Mouse (Mus musculus) thymus, postnatal 10 days (tissue): ENCODE data around the gene Hectd4.
"Not testable (repeated sequence)": the region's sequence is repeated elsewhere in the genome, so short reads cannot be mapped to it uniquely, and the experiment has no call there.

Experiments used
- DNase-seq, 2 experiments: peaks; one replicate each; pipeline ENCODE4 v3.0.0; 2021; ENCODE audit warnings: low spot score in 2 of 2

The Hectd4 gene

GRCm38 (mm10) chr5:121219980-121220731 is at the start of gene Hectd4:
Gene Hectd4, plus strand, starts transcription at chr5:121220219.
- peak; percentile 96 to 100 for DNase-seq

- no peak for DNase-seq
Observed at GRCm38 (mm10) chr5:121172835-121173234, 47.2 kb upstream of the Hectd4 start.

DNA sequence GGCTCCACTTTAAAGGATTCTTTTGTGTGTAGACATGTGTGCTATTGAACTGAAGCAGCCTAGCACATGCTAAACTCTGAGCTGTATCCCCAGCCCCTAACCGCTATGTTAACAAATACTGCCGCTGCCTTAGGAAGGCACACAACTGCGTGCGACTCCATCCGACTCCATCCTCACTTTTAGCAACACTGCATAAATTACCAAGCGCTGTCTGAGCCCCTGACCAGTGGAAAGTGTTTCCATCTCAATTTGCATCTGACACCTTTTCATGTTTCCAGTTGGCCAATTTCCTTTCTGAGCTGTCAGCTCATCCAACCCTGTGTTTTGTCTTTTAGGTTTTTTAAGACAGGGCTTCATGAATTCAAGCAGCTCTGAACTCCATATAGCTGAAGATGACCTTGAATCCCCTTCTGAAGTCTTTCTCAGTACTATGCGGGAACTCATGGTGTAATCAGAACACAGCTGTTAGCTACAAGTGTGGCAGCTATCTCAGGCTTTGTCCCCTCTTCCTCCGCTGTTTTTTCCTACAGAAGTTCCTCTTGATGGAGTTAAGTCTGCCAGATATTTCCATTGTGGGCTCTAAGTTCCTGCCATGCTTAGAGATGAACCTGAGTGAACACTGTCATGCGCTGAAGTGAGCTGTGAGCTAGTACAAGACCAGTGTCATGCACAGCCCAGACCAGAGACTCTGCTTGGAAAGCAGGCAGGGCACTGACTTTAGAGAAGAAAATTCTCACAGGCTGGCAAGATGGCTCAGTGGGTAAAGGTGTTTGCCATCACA is 40.8 kb upstream of the Hectd4 start:
- no peak for DNase-seq

DNA sequence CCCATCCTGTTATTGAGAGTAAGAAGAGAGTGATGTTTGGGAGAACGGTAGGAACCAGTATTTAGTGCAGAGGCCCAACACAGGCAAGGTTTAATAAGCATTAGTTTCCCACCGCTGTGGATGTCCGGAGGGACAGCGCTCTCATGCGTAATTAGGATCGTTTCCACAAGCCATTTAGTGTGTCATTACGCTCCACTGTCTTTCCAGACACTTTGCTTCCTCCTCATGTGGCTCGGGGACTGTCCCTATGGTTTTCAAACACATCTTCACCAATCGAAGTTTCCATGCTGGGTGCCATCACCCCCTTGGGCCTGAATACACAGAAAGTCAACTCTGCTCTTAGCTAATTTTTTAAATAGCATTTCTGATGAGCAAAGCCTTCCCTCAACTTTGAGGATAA is 36.8 kb upstream of the Hectd4 start:
- DNase-seq = no peak

- DNase-seq = no peak
Observed at GRCm38 (mm10) chr5:121184375-121184774, 35.6 kb upstream of the Hectd4 start.

- DNase-seq = peak in 1 of 2 experiments; percentile 14
Observed at GRCm38 (mm10) chr5:121184945-121185551, 35.0 kb upstream of the Hectd4 start.

GRCm38 (mm10) chr5:121187580-121188001 is 32.4 kb upstream of the Hectd4 start:
- DNase-seq = no peak

- DNase-seq = no peak
Observed at GRCm38 (mm10) chr5:121188265-121188664, 31.8 kb upstream of the Hectd4 start.

DNA sequence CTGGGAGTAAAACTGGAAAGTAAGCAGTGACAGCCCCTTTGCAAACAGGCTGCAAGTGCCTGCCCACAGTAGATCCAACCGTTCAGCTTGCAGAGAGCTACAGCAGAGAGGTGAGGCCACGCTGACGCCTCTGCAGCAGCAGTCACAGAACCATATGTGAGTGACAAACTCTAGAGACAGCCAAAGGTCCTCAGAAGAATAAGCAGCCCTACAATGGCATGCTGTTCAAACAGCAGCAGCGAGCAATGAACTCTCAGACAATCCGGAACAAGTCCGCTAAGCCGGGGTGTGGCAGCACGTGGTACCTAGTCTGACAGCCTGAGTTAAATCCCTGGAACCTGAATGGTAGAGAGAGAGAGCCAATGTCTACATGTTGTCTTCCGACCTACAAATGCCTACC is 30.8 kb upstream of the Hectd4 start:
- DNase-seq = no peak

DNA sequence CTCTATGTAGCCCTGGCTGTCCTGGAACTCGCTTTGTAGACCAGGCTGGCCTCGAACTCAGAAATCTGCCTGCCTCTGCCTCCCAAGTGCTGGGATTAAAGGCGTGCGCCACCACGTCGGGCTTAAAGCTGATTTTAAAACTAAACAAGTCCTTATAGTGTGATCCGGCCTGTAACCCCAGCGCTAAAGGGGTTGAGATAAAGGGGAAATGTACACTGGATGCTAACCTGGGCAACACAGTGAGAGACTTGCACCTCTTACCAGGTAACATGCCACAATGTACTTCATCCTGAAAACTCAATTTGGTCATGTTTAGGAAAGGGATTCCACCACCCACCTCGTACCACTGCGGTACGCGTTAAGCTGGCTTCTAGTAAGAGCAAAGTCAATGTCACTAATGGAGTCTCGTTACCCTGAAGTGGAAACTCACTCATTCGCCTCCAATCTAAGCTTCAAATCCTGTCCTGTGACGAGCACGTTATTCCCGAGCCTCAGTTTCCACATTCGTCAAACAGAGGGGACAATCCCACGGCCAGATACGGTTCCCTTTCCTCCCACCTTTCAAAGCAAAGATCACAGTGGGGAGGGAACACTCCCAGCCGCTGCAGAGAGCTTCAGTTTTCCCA is 29.7 kb upstream of the Hectd4 start:
- no peak for DNase-seq

DNA sequence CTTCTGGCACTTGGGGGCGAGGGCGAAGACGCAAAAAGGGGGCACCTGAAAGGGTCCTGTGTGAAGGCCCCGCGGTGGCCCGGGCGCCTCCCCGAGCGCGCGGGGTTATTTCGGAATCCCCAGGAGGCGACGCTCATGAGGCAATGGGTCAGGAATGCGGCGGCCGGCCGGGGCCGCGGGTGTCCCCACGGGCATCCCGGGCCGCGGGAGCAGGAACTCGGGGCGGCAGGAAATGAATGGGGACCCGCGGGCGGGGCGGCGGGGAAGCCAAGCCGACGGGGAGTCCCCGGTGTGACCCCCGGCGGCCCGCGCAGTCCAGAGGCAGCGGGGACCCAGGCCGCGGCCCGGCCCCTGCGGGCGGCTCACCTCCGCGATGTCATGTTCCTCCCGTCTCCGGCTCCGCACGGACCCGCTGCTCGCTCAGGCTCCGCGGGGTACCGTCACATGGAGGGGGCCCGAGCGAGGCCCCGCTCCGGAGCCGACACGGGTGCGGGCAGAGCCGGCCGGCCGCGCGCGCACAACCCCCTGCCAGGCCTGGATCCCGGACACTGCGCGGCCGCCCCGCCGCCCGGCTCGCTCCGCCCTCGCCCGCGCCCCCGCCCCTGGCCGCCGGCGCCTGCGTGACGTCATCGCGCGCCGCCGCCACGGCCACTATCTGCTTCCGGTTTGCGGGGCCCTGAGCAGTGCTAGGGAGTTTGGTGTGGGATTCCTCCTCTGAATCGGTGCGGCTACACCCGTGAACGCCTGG is 29.0 kb upstream of the Hectd4 start, which contains the start of gene Ptpn11:
Gene Ptpn11 (minus strand): TSS at position 562 of the 748 bp plus-strand sequence.
- peak; percentile 69 to 84 for DNase-seq

DNA sequence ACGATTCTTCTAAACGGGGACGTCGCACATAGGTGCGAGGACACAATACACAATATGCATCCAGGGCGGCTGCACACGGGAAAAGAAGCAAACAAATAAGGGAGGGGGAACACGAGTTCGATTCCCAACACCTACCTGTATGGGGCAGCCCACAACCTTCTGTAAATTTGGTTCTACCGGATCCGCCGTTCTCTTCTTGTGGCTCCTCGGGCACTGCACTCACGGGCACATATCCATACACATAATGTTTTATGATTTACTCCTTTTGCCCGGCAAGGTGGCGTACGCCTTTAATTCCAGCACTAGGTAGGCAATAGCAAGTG is 28.5 kb upstream of the Hectd4 start:
- DNase-seq = no peak

DNA sequence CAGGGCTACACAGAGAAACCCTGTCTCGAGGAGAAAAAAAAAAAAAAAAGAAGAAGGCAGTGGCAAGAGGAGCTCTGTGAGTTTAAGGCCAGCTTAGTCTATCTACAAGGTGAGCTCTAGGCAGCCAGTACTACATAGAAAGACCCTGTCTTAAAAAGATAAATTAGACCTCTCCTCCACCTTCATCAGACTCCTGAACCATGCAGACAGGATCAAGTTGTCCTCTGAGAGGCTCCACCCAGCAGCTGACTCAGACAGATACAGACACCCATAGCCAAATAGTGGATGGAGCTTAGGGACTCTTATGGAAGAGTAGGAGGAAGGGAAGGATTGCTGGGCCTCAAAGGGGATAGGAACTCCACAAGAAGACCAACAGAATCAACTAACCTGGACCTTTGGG is 25.8 kb upstream of the Hectd4 start:
- DNase-seq = no peak

- DNase-seq = no peak
Observed at GRCm38 (mm10) chr5:121196764-121197163, 23.3 kb upstream of the Hectd4 start.

GRCm38 (mm10) chr5:121197337-121197736 is 22.7 kb upstream of the Hectd4 start:
- no peak for DNase-seq

- no peak for DNase-seq
Observed at GRCm38 (mm10) chr5:121198376-121198775, 21.6 kb upstream of the Hectd4 start.

DNA sequence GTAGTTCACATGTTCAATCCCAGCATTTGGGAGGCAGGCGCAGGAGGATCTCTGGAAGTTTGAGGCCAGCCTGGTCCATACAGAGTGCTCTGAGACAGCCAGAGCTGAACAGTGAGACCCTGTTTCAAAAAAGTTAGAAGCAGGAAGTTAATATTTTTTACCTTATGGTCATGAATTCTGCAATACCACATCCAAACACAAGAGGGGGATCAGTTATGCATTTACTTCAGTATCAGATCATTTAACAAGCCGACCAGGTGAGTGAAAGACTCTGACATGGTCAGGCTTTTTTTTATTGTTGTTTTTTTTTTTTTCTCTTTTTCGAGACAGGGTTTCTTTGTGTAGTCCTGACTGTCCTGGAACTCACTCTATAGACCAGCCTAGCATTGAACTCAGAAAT is 18.3 kb upstream of the Hectd4 start:
- peak in 1 of 2 experiments; percentile 69 for DNase-seq

- DNase-seq = no peak
Observed at GRCm38 (mm10) chr5:121202467-121202866, 17.6 kb upstream of the Hectd4 start.

DNA sequence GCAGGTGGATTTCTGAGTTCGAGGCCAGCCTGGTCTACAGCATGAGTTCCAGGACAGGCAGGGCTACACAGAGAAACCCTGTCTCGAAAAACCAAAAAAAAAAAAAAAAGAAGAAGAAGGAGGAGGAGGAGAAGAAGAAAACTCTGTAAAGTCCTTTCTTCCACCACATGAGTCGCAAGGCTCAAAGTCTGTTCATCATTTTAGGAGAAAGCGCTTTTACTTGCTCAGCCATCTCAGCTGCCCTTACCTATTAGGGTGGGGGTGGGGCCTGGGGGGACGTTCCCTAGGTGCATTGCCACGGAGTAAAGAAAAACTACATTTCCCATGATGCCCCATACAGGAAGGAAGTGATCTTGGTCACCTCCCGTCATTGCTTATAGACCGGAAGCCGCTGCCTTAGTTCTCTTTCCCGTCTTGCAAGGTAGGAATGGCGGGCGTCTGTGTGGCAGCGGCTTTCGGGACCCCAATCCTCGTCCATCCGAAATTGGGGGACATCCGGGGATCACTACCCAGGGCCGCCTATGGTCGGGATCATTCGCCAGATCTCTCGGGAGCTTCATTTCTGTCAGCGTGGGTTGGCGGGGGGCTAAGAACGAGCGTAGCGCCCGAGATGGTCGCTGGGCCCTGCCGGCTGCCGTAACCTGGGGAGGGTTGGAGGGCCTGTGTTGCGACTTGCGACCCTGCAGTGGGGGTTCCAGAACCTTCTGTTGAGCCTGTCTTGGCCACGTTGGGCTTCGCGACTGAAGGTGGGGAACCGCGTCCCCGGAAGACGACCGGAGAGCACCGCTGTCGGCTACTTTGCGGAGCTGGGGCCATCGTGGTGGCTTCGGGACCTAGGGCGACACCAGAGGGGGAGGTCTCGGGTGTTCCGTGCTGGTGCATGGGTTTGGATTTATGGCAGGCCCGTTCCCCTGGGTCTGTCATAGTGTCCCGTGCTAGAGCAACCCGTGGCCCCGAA is 15.6 kb upstream of the Hectd4 start, which contains the start of gene Rpl6:
Gene Rpl6 (plus strand): TSS at position 350 of the 958 bp plus-strand sequence.
- peak; percentile 70 to 75 for DNase-seq

GRCm38 (mm10) chr5:121205537-121206130 is 14.4 kb upstream of the Hectd4 start:
- not testable (repeated sequence) for DNase-seq
